Mouse (Mus musculus): ENCODE measurements around the gene Pak2. TPM values are rescaled to one million over a fixed set of nuclear protein-coding genes. Genes with fewer than 3 reads are reported as not detected.

Pak2 gene
- polyA plus RNA-seq, 1 experiment = 81.0 TPM

DNA sequence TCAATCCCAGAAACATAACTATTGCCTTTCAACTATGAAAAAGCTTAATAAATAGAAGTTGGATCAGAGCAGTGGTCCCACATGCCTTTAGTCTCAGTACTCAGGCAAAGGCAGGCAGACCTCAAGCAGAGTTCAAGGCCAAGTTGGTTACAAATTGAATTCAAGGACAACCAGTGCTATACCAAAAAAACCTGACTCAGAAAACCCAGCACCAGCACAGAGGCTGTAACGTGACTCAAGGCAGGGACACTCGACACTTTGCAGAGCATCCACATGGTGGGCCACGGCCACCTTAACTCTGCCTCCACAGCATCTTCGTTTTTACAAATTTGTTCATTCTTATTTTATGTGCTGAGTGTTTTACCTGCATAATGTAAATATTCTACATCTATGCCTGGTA lies 103.9 kb downstream of the Pak2 start:
- no peaks in the 10 kb centered on the region for H3K9me3 ChIP-seq (replicated peaks; ENCODE audit: control insufficient read depth, insufficient read depth, low read length, poor library complexity, severe bottlenecking)
- peaks cover 7% of the 10 kb centered on the region for H3K36me3 ChIP-seq (ENCODE audit: control insufficient read depth, insufficient read depth, low read length, poor library complexity, severe bottlenecking)
- H3K9ac ChIP-seq (ENCODE audit: low read depth, poor library complexity, severe bottlenecking) = no peak overlapping the region
- no peaks in the 10 kb centered on the region for H3K27me3 ChIP-seq (ENCODE audit: control insufficient read depth, insufficient read depth, low read length, poor library complexity, severe bottlenecking)
- no peaks in the 10 kb centered on the region for H3K4me1 ChIP-seq (ENCODE audit: control insufficient read depth, insufficient read depth, low read length)
- TF ChIP-seq POLR2A (IDR thresholded peaks at IDR 0.05; ENCODE audit: insufficient read depth, low read length) (no peak), EP300 (IDR thresholded peaks at IDR 0.05; ENCODE audit: insufficient read depth, low read depth, low read length) (no peak), CTCF (IDR thresholded peaks at IDR 0.05; ENCODE audit: low read depth, low read length) (no peak)
- no peak overlapping the region for H3K4me3 ChIP-seq (ENCODE audit: low read depth, low read length)
- no peak overlapping the region for H3K27ac ChIP-seq (ENCODE audit: insufficient read depth, low read length)

Other genes with a start within 250 kb of the Pak2 start
- not detected in 2 replicates for gene Meltf, start 200.5 kb downstream of the Pak2 start, polyA plus RNA-seq (2011; ENCODE audit: insufficient read depth, insufficient read length, low read depth, missing spikeins)
- gene Pigz, start 145.5 kb downstream of the Pak2 start, polyA plus RNA-seq (2011; ENCODE audit: insufficient read depth, insufficient read length, low read depth, missing spikeins) = not detected in 2 replicates
- gene 0610012G03Rik, start 130.8 kb downstream of the Pak2 start, polyA plus RNA-seq (2011; ENCODE audit: insufficient read depth, insufficient read length, low read depth, missing spikeins) = 15.6 and 17.7 TPM in 2 replicates
- gene Ncbp2, start 130.8 kb downstream of the Pak2 start, polyA plus RNA-seq (2011; ENCODE audit: insufficient read depth, insufficient read length, low read depth, missing spikeins) = 84.8 and 90.2 TPM in 2 replicates
- gene Senp5, start 76.1 kb downstream of the Pak2 start, polyA plus RNA-seq (2011; ENCODE audit: insufficient read depth, insufficient read length, low read depth, missing spikeins) = 23.5 and 25.6 TPM in 2 replicates
- gene Pigx, start 20.4 kb upstream of the Pak2 start, polyA plus RNA-seq (2011; ENCODE audit: insufficient read depth, insufficient read length, low read depth, missing spikeins) = 69.1 and 69.2 TPM in 2 replicates
- gene Cep19, start 20.5 kb upstream of the Pak2 start, polyA plus RNA-seq (2011; ENCODE audit: insufficient read depth, insufficient read length, low read depth, missing spikeins) = 12.7 and 13.0 TPM in 2 replicates
- 0.61 and 1.1 TPM in 2 replicates for gene Nrros, start 86.3 kb upstream of the Pak2 start, polyA plus RNA-seq (2011; ENCODE audit: insufficient read depth, insufficient read length, low read depth, missing spikeins)
- gene Bex6, start 100.5 kb upstream of the Pak2 start, polyA plus RNA-seq (2011; ENCODE audit: insufficient read depth, insufficient read length, low read depth, missing spikeins) = not detected in 2 replicates
- gene Fbxo45, start 167.8 kb upstream of the Pak2 start, polyA plus RNA-seq (2011; ENCODE audit: insufficient read depth, insufficient read length, low read depth, missing spikeins) = 15.5 and 16.0 TPM in 2 replicates
- 15.9 and 17.5 TPM in 2 replicates for gene Wdr53, start 167.9 kb upstream of the Pak2 start, polyA plus RNA-seq (2011; ENCODE audit: insufficient read depth, insufficient read length, low read depth, missing spikeins)
- not detected in 2 replicates for gene Smco1, start 192.1 kb upstream of the Pak2 start, polyA plus RNA-seq (2011; ENCODE audit: insufficient read depth, insufficient read length, low read depth, missing spikeins)
- gene Rnf168, start 198.1 kb upstream of the Pak2 start, polyA plus RNA-seq (2011; ENCODE audit: insufficient read depth, insufficient read length, low read depth, missing spikeins) = 27.2 and 31.0 TPM in 2 replicates